Mouse (Mus musculus): Measurements from ENCODE around the gene Dcdc2c.

DNA sequence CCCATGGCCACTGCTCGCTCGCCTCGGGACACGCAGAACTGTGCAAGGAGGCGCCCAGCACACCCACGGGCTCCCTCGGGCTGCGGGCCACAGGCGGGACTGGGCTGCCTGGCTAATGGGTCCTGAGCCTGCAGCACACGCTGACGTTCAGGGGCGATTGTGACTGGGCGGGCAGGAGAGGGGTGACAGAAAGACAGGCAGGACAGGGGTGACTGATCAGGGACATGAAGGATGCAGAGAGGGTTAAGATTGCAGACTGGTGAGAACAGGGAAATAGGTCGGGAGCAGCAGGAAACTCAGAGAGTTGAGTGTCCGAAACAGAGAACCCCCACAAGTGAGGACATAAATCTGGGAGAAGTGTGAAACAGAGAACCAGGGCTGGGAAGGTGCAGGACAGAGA, at the start of gene Dcdc2c:
- TF ChIP-seq GATA1 (IDR thresholded peaks at IDR 0.05; ENCODE audit: borderline replicate concordance, low read length) (no peak), FLI1 (IDR thresholded peaks at IDR 0.05; ENCODE audit: low read length) (no peak)
